Mouse (Mus musculus) T-cell, adult 2 months (primary cell): ENCODE measurements at regions not wholly inside any gene's neighbourhood (a gene's known extent, or its start where the extent isn't known, plus 50 kb on each side); places are given as distances from the start of the nearest gene placed in this dataset.
"Not testable (repeated sequence)": the region's sequence is repeated elsewhere in the genome, so short reads cannot be mapped to it uniquely, and the experiment has no call there.

ENCODE experiments used
- DNase-seq: peaks from one replicate; pipeline ENCODE4 v3.0.0; 2022; ENCODE audit warnings: low spot score

DNA sequence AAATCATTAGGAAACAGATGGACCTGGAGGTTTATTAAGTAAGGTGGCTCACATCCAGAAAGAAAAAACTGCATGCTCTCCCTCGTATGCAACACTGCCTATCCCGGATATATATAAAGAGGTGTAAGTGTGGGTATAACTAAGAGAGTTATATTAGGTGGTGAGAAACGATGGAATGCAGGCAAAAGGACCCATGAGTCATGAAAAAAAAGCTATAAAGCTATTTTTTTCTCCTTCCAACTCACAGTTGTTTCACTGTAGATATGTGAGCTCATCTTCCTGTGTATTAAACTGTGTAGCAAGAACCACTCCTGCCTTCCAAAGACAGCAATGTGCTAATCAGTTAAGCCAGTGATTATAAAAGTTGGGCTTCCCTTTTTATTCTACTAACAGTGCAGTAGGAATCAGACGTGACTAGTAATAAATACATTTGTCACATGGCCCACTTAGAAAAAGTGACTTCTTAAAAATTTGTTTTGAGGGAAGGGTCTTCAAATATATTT lies 51.4 kb upstream of the Bdh1 start:
- DNase-seq: not testable (repeated sequence)

DNA sequence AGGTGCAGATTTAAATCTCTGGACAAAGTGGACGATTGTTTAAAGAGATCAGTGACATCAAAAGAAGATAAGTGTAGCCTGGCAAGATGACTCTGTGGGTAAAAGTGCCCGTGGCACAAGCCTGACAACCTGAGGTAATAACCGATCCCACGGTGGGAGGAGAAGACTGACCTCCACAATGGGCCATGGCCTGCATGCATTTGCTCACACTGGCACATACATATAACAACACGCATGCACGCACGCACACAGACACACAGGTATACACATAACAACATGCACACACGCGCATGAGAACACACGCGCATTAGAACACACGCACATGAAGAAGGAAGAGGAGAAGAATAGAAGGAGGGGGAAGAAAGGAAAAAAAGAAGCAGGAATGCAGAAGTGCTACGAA lies 52.2 kb upstream of the Bdh1 start:
- no peak for DNase-seq

DNA sequence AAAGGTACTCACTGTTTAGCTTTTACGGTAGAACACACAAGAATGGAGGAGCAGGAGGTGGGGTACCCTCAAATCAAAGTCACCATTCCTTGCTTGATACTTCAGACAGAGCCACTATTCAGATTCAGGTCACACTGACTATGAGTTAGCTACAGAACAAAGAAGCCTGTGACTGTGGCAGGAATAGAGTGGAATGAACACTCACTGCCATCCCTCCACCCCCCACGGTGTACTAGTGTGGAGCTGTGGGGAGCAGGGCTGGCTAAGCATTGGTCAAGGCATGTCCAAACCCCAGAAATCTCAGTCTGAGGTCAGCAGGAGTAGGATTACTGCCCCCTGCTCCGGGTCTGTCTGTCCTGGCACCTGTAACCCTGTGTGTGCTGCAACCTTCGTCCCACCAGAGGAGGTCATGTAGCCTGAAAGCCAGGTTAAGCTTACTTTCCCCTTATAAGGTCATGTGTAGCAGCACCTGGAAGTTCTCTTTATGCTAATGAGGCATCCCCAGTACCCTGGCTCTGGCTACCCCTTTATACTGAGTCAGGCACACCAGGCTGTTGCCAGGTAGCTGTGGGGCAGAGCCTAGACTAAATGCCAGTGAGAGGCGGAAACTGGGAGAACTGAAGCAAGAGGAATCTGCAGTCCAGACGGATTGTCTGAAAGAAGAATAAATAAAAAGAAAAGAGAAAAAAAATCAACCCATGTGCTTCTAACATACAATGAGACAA lies 53.1 kb upstream of the Apod start:
- DNase-seq: no peak

DNA sequence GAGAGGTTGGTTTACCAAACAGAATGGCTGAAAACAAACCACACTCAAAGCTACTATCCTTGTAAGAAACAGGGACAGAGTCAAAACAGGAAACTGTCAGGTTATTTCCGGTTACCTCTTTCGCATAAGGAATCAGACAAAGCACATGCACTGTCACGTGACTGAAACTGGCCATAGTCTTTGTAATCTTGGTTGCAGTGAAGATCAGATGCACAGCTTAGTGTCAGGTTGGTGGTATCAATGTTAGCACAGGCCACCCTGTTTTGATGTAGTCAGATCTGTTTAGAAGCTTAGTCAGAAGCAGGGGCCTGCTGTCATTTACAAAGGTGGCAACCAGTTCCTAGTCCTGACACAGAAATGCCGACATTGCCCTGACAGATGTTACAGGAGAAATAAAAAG lies 51.4 kb upstream of the Apod start:
- peak; percentile 35 for DNase-seq

DNA sequence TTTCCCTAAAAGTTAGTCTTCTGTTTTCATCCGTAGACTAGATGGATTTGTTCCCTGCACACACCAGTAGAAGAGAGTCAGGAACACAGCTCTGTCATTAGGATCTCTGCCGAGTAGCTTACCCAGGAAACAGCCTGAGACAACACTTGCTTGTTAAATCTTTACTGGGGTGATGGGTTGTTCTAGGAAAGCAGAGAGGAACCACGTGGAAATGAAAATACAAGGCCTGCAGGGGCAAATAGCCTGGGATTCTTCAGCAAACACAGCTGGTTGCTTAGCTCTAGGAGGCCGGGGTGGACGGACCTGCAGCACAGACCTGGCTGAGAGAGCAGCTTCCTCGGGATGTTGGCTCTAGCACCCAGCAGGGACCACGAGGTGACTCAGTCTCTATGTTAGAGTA lies 49.9 kb upstream of the Apod start:
- no peak for DNase-seq
